Mouse (Mus musculus) heart, postnatal 36 days (tissue): ENCODE measurements around the gene Tnfrsf14. TPM values are rescaled to one million over a fixed set of nuclear protein-coding genes. Genes with fewer than 3 reads are reported as not detected.
A peak's percentile ranks its signal among the peaks of the same experiment; 100 is the strongest.

Experiments
- DNase-seq, 2 experiments: peaks; one replicate each; pipeline ENCODE4 v3.0.0; 2021 to 2022
- intact Hi-C: fragments of 180-260 bp; cut with DNase I; formaldehyde crosslinking; loops from one replicate; pipeline ENCODE4 v1.15.1; 2025
- total RNA-seq, 2 experiments: library from RNA; stranded (reverse); gene quantifications; 2 replicates each; pipeline ENCODE4 v1.2.3; 2021

Gene Tnfrsf14
- 1 to 10 TPM; 5.1 to 6.0 TPM for total RNA-seq

DNA sequence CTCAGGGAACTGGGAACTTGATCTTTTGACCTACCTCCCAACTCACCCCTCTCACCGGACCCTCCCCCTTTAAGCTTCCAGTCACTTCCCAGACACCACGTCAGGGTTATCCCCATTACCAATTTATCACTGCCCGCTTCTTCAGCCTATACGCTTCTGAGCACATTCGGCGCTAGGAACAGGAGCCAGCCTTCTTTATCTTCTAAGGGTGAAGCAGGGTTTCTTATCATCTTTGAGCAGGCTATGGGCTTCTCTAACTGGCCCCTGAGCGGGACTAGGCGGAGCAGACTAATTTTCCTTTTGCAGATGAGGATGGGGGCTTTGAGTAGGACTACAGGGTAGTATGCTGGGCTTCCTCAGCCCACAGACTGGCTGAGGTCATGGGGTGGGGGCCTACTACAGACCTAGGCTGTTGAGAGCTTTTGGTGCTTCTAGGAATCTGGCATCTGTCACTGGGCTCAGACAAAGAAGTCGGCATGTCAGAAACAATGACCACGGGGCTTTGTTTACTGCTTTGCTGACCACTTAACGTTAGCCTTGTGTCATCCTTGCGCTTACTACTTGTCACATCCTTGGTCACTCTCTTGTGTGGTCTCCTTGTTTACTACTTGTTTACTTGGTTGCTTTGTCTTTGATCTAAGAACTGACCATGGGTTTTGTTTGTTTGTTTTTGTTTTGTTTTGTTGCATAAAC is at the start of gene Tnfrsf14:
Gene Tnfrsf14, minus strand, starts transcription at position 169 of the 693 bp plus-strand sequence.
- intact Hi-C loops, result no loop called here

DNA sequence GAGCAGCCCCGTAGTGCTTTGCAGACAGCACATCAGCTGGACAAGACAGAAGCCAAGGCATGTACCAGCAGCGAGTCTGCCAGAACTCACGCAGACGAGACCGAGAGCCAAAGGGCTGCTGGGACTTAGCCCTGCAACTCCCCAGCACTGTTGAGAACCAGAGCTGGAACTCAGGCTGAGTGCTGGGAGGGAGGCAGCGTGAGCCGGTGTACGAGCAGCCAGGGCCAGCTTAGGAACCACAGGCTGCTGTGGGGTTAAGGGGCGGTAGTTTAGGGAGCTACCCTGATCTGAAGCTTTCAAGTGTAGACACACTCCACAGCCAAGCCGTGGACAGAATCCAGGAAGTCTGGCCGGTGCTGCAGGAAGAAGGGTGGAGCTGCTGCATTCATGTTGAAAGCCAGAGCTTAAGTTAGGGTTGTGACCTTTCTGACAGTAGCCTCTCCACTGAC is 45.8 kb upstream of the Tnfrsf14 start:
- intact Hi-C loops, result no loop called here
- peak; percentile 50 to 64 for DNase-seq

More for the DNA sequence above, at the start of gene Tnfrsf14:
- DNase-seq, result no peak

- intact Hi-C loops, result no loop called here
- DNase-seq, result no peak
Measured at GRCm38 (mm10) chr4:154972546-154972945, 44.2 kb upstream of the Tnfrsf14 start.

- peak in 1 of 2 experiments; percentile 47 for DNase-seq
- intact Hi-C loops, result loop anchor here (10.0 kb wide), 1 partner anchor 288 kb away; no protein-coding TSS in a partner anchor
Measured at GRCm38 (mm10) chr4:154967173-154967572, 38.8 kb upstream of the Tnfrsf14 start.

GRCm38 (mm10) chr4:154965856-154966255 is 37.5 kb upstream of the Tnfrsf14 start:
- DNase-seq, result peak; percentile 43 to 50
- intact Hi-C loops, result loop anchor here (10.0 kb wide), 1 partner anchor 289 kb away; no protein-coding TSS in a partner anchor

- intact Hi-C loops, result loop anchor here (5.0 to 10.0 kb wide), 3 partner anchors 87 to 290 kb away; partner anchors contain the start of gene Pex10
- peak in 1 of 2 experiments; percentile 29 for DNase-seq
Measured at GRCm38 (mm10) chr4:154964581-154965235, 36.3 kb upstream of the Tnfrsf14 start.

DNA sequence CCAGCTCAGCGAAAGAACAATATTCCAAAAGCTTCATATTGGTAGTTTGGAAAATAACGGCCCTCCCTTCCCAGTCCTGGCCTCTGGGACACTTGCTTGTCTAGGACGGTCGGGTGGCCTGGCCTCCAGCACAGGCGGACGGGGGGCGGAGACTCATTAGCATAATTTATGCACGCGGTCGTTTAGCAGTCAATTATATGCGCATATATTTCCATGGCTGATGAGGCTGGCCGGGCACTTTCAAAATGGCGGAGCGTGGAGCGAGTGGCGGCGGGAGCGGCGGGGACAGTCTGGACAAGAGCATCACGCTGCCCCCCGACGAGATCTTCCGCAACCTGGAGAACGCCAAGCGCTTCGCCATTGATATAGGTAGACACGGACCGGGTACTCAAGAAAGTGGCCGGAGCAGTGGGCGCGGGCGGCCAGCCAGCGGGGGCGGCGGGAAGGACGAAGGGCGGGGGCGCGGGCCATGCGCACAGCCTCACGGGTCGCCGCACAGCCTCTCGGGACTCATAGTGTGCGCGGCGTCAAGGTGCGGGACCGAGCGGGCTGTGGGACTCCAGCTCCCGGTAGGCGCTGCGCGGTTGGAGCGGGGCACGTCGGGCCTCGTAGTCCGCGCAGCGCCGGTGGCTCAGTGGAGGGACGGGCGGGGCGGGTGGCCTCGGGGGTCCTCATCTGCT is 35.7 kb upstream of the Tnfrsf14 start, which contains the start of gene Pank4:
Gene Pank4, plus strand, starts transcription at position 223 of the 680 bp plus-strand sequence.
- DNase-seq, result peak; percentile 87 to 90
- intact Hi-C loops, result loop anchor here (2.0 to 10.0 kb wide), 4 partner anchors 19 to 291 kb away; partner anchors contain the start of gene Pex10

- intact Hi-C loops, result loop anchor here (2.0 to 10.0 kb wide), 4 partner anchors 19 to 291 kb away; partner anchors contain the start of gene Pex10
- no peak for DNase-seq
Measured at GRCm38 (mm10) chr4:154963190-154963836, 35.0 kb upstream of the Tnfrsf14 start.

DNA sequence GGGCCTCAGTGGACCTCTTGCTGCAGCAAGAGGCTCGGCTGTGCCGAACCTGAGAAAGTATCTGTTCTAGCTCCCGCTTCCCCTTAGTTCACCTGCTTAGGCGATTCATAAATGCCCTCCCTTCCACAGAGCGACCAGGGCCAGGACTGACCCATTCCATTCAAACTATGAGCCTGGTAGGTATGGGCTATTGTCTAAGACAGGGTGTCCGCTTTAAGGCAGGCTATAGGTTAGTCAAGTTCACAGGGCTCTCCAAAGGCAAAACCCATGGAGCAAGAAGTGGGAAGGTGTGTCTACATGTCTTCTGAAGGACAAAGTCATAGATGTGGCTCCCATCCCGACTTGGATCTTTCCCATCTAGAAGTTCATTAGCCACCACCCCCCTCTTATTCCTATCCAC is 34.3 kb upstream of the Tnfrsf14 start:
- DNase-seq, result no peak
- intact Hi-C loops, result loop anchor here (2.0 to 10.0 kb wide), 4 partner anchors 18 to 292 kb away; partner anchors contain the start of gene Pex10

GRCm38 (mm10) chr4:154961911-154962310 is 33.5 kb upstream of the Tnfrsf14 start:
- intact Hi-C loops, result loop anchor here (2.0 to 10.0 kb wide), 4 partner anchors 17 to 293 kb away; partner anchors contain the start of gene Pex10
- peak in 1 of 2 experiments; percentile 28 for DNase-seq

DNA sequence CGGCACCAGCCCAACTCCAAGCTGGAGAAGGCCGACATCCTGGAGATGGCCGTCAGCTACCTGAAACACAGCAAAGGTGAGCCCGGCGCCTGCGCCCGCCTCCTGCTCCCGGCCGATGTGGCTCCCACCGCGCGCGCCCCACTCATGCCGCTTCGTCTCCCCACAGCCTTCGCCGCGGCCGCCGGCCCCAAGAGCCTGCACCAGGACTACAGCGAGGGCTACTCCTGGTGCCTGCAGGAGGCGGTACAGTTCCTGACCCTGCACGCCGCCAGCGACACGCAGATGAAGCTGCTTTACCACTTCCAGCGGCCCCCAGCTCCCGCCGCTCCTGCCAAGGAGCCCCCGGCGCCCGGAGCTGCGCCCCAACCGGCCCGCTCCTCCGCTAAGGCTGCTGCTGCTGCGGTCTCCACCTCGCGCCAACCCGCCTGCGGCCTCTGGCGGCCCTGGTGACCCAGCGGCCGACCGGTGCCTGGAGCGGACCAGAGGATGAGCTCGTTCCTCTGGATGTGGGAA is 32.9 kb upstream of the Tnfrsf14 start:
- intact Hi-C loops, result loop anchor here (5.0 to 10.0 kb wide), 3 partner anchors 84 to 294 kb away; partner anchors contain the start of gene Pex10
- peak; percentile 42 to 54 for DNase-seq

DNA sequence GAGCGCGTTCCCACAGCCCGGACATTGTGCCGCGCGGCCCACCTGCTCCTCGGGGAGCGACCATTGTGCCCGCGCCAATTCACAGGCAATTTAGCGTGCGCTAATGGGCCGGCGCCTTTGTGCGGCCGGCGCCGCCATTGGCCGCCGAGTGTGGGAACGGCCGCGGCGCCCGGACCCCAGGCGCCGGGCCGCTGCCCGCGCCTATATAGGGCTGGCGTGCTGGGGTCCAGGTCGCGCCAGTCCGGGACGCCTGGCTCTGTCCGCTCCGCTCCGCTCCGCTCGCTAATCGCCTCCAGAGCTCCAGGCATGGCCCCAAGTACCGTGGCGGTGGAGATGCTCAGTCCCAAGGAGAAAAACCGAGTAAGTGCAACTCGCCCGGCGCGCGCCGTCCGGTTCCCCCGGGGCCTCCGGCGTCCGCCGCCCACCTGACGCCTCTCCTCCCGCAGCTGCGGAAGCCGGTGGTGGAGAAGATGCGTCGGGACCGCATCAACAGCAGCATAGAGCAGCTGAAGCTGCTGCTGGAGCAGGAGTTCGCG is 32.4 kb upstream of the Tnfrsf14 start, which contains the start of gene Hes5:
Gene Hes5, plus strand, starts transcription at position 234 of the 536 bp plus-strand sequence.
- intact Hi-C loops, result loop anchor here (5.0 to 10.0 kb wide), 3 partner anchors 83 to 294 kb away; partner anchors contain the start of gene Pex10
- DNase-seq, result peak in 1 of 2 experiments; percentile 27

- intact Hi-C loops, result loop anchor here (5.0 to 10.0 kb wide), 3 partner anchors 83 to 295 kb away; partner anchors contain the start of gene Pex10
- no peak for DNase-seq
Measured at GRCm38 (mm10) chr4:154960021-154960689, 31.8 kb upstream of the Tnfrsf14 start.

DNA sequence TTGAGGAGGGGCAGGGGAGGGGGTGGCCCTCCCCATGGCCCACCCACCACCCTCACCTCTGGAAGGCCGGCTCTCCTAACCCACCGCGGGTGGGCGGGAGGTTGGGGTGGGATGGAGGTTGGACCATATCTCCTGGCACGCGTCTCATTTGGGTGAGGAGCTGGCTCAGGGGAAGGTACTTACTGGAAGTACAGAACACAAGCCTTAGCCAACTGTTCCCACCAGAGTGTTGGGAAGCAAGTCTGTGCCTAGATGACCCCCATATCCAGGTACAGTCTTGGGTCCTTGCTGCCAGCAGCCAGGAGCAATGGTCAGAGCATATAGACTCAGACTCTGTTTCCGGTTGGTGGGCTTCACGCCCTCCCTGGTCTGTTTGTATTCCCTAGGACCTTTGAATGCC is 30.3 kb upstream of the Tnfrsf14 start:
- no peak for DNase-seq
- intact Hi-C loops, result no loop called here

DNA sequence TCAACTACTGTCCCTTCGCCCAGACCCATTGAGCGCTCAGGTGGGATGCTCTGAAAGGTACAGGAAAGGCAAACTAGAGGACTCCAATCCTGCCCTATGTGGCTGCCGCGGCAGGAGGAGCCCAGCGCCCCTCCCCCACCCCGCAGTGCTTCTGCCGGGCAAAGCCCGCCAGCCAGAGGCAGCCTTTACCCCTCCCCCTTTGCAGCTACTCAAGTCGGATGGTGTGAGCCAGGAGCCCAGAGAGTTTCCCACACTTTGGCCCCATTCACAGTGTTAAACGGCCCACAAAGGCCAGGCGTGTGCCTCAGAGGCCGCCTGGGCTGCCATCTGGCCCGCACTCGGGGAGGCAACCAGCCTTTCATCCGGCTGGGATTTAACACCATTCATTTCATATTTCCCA is 29.8 kb upstream of the Tnfrsf14 start:
- DNase-seq, result no peak
- intact Hi-C loops, result no loop called here

DNA sequence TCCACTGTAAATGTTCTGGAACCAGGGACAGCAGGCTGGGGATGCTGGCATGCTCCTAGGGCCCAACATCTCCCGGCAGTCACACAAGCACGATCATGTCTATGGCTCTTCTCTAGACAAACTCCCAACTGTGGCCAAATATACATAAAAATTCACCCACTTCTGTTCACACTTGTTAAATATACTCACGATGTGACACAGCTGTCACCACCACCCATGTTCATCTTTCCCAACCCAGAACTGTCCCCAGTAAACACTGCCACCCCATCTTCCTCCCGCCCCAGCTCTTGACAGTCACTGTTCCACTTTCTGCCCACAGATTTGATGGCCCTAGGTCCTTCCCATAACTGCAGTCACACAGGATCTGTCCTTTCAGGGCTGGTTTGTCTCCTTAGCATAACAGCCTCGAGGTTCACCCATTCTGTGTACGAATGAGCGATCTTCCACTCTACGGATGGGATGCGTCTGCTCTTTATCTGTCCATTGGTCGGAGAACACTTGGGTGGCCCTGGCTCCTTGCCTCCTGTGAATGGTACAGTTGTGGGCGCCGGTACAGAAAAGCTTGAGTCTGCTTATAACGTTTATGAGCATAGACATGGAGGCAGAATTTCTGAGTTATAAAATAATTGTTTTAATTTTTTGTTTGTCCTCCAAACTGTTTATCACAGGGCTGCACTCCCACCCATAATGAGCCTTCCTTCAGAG is 29.1 kb upstream of the Tnfrsf14 start:
- no peak for DNase-seq
- intact Hi-C loops, result no loop called here

- intact Hi-C loops, result no loop called here
- no peak for DNase-seq
Measured at GRCm38 (mm10) chr4:154956604-154957003, 28.2 kb upstream of the Tnfrsf14 start.
